Mouse (Mus musculus) heart, embryonic 14.5 days (tissue): Measurements from ENCODE around the gene Asb5. TPM values are rescaled to one million over a fixed set of nuclear protein-coding genes. Genes with fewer than 3 reads are reported as not detected.

ENCODE experiments used
- ATAC-seq: fragments of 200-750 bp; cut with Nextera tagmentation; 2 replicates; pipeline ENCODE4 v1.8.0; 2017; ENCODE audit warnings: low read depth, moderate TSS enrichment; ENCODE audit not compliant: insufficient number of reproducible peaks, insufficient read depth, low FRiP score
- H3K27ac ChIP-seq, 2 experiments: fragments of 200-500 bp in 1 of 2; fragments of 300-500 bp in 1 of 2; sonication (generic) in 1 of 2; replicated peaks in 1 of 2; 2 replicates each; pipeline ENCODE4 v1.5.1; 2012 to 2014; ENCODE audit warnings: low read depth in 2 of 2, low read length in 2 of 2, control low read depth in 1 of 2, mild to moderate bottlenecking in 1 of 2, mixed read lengths in 1 of 2; ENCODE audit not compliant: control insufficient read depth in 1 of 2, insufficient read depth in 1 of 2
- H3K27me3 ChIP-seq: fragments of 300-500 bp; sonication (generic); 2 replicates; pipeline ENCODE4 v1.6.1; 2014; ENCODE audit warnings: mild to moderate bottlenecking, low read length, control low read depth; ENCODE audit not compliant: control insufficient read depth, insufficient read depth
- H3K36me3 ChIP-seq: fragments of 300-500 bp; sonication (generic); 2 replicates; pipeline ENCODE4 v1.6.1; 2014; ENCODE audit warnings: mild to moderate bottlenecking, control low read depth, low read length, mixed read lengths; ENCODE audit not compliant: control insufficient read depth, insufficient read depth
- H3K4me1 ChIP-seq, 2 experiments: fragments of 200-500 bp in 1 of 2; fragments of 300-500 bp in 1 of 2; sonication (generic) in 1 of 2; 2 replicates each; pipeline ENCODE4 v1.6.1; 2012 to 2014; ENCODE audit warnings: low read length in 2 of 2, control low read depth in 1 of 2, mixed read lengths in 1 of 2; ENCODE audit not compliant: control insufficient read depth in 2 of 2, insufficient read depth in 2 of 2
- H3K4me2 ChIP-seq: fragments of 300-500 bp; sonication (generic); 2 replicates; pipeline ENCODE4 v1.6.1; 2014; ENCODE audit warnings: mild to moderate bottlenecking, low read length
- H3K4me3 ChIP-seq, 2 experiments: fragments of 200-500 bp in 1 of 2; fragments of 300-500 bp in 1 of 2; sonication (generic) in 1 of 2; 2 replicates each; pipeline ENCODE4 v1.5.1; 2012 to 2014; ENCODE audit warnings: low read length in 2 of 2, mild to moderate bottlenecking in 2 of 2, control low read depth in 1 of 2, low read depth in 1 of 2, moderate library complexity in 1 of 2; ENCODE audit not compliant: control insufficient read depth in 1 of 2, insufficient read depth in 1 of 2
- H3K9ac ChIP-seq: fragments of 300-500 bp; sonication (generic); 2 replicates; pipeline ENCODE4 v1.6.1; 2014; ENCODE audit warnings: mild to moderate bottlenecking, low read length
- H3K9me3 ChIP-seq: fragments of 300-500 bp; sonication (generic); 2 replicates; pipeline ENCODE4 v1.6.1; 2016; ENCODE audit warnings: low read length, control low read depth; ENCODE audit not compliant: control insufficient read depth
- WGBS: fragments of 180-500 bp; shearing (Covaris S2); extraction: QIAGEN DNeasy Blood & Tissue Kit; methylation state at CpG from one replicate; pipeline ENCODE4 v1.1.7; 2014; 5-methylcytosine and 5-hydroxymethylcytosine counted together
- polyA plus RNA-seq: library from polyadenylated mRNA; unstranded; fragments of >200 nt; fragmentation: Nextera tagmentation; extraction: Ambion mirVana; gene quantifications from 2 replicates; pipeline ENCODE4 v1.2.1, GENCODE M21; 2014

The Asb5 gene
- polyA plus RNA-seq, 1 experiment from 2014 or later, result 5.8 TPM

GRCm38 (mm10) chr8:54567168-54567567, 37.8 kb downstream of the Asb5 start:
- H3K4me2 ChIP-seq, result no peak overlapping the region
- no peak for ATAC-seq
- H3K36me3 ChIP-seq, result no peaks in the 10 kb centered on the region
- H3K27me3 ChIP-seq, result no peaks in the 10 kb centered on the region
- no peak overlapping the region for H3K4me3 ChIP-seq
- no peak overlapping the region for H3K27ac ChIP-seq
- H3K4me1 ChIP-seq, result peaks cover 0 to 11% of the 10 kb centered on the region in 2 experiments; a peak in 3 of 4 replicates
- H3K9me3 ChIP-seq, result no peaks in the 10 kb centered on the region
- WGBS, result 27% methylated on average over 2 of the region's 2 CpGs
- no peak overlapping the region for H3K9ac ChIP-seq

- H3K27ac ChIP-seq, result peak overlapping the region; percentile 86 to 87
- H3K9ac ChIP-seq, result peak overlapping the region; percentile 59
- no peaks in the 10 kb centered on the region for H3K36me3 ChIP-seq
- H3K27me3 ChIP-seq, result no peaks in the 10 kb centered on the region
- H3K4me2 ChIP-seq, result peak overlapping the region; percentile 50
- 62% methylated on average over 15 of the region's 15 CpGs for WGBS
- H3K9me3 ChIP-seq, result no peaks in the 10 kb centered on the region
- no peak overlapping the region for H3K4me3 ChIP-seq
- peaks cover 0 to 8% of the 10 kb centered on the region in 2 experiments; a peak in 3 of 4 replicates for H3K4me1 ChIP-seq
- ATAC-seq, result no peak
Observed at GRCm38 (mm10) chr8:54570618-54571609, 41.5 kb downstream of the Asb5 start.

GRCm38 (mm10) chr8:54581436-54581835, 52.1 kb downstream of the Asb5 start:
- no peak overlapping the region for H3K4me2 ChIP-seq
- H3K4me3 ChIP-seq, result no peak overlapping the region
- no peaks in the 10 kb centered on the region for H3K36me3 ChIP-seq
- no peaks in the 10 kb centered on the region for H3K9me3 ChIP-seq
- H3K4me1 ChIP-seq, result peaks cover 2 to 5% of the 10 kb centered on the region in 2 experiments
- 65% methylated on average over 3 of the region's 3 CpGs for WGBS
- no peak overlapping the region for H3K27ac ChIP-seq
- no peak overlapping the region for H3K9ac ChIP-seq
- no peak for ATAC-seq
- H3K27me3 ChIP-seq, result no peaks in the 10 kb centered on the region

GRCm38 (mm10) chr8:54582886-54583285, 53.5 kb downstream of the Asb5 start:
- Histone ChIP-seq H3K4me1 (peaks cover 2 to 5% of the 10 kb centered on the region in 2 experiments; a peak in 3 of 4 replicates), H3K4me2 (no peak overlapping the region), H3K27ac (no peak overlapping the region), H3K27me3 (no peaks in the 10 kb centered on the region), H3K9me3 (peaks cover 5% of the 10 kb centered on the region), H3K4me3 (no peak overlapping the region), H3K36me3 (no peaks in the 10 kb centered on the region), H3K9ac (no peak overlapping the region)
- no peak for ATAC-seq
- WGBS, result 56% methylated on average over 1 of the region's 1 CpGs

GRCm38 (mm10) chr8:54594634-54595033, 65.3 kb downstream of the Asb5 start:
- Histone ChIP-seq H3K27me3 (no peaks in the 10 kb centered on the region), H3K4me1 (no peaks in the 10 kb centered on the region; a peak in 1 of 4 replicates), H3K36me3 (no peaks in the 10 kb centered on the region), H3K9ac (no peak overlapping the region), H3K27ac (no peak overlapping the region), H3K4me3 (no peak overlapping the region), H3K9me3 (no peaks in the 10 kb centered on the region), H3K4me2 (no peak overlapping the region)
- WGBS, result 89% methylated on average over 5 of the region's 5 CpGs
- ATAC-seq, result no peak

- WGBS, result 65% methylated on average over 2 of the region's 2 CpGs
- no peaks in the 10 kb centered on the region for H3K27me3 ChIP-seq
Observed at GRCm38 (mm10) chr8:54596051-54596450, 66.7 kb downstream of the Asb5 start.

GRCm38 (mm10) chr8:54596940-54597339, 67.6 kb downstream of the Asb5 start:
- Histone ChIP-seq H3K4me2 (no peak overlapping the region), H3K27me3 (no peaks in the 10 kb centered on the region), H3K4me3 (no peak overlapping the region), H3K27ac (no peak overlapping the region), H3K9ac (no peak overlapping the region), H3K4me1 (peaks cover 6 to 8% of the 10 kb centered on the region in 2 experiments), H3K36me3 (no peaks in the 10 kb centered on the region), H3K9me3 (no peaks in the 10 kb centered on the region)
- ATAC-seq, result no peak
- 69% methylated on average over 2 of the region's 2 CpGs for WGBS

More at GRCm38 (mm10) chr8:54596051-54596450, 66.7 kb downstream of the Asb5 start:
- no peak overlapping the region for H3K27ac ChIP-seq
- H3K4me2 ChIP-seq, result no peak overlapping the region
- no peaks in the 10 kb centered on the region for H3K9me3 ChIP-seq
- H3K9ac ChIP-seq, result no peak overlapping the region
- H3K4me1 ChIP-seq, result peaks cover 6 to 8% of the 10 kb centered on the region in 2 experiments
- no peaks in the 10 kb centered on the region for H3K36me3 ChIP-seq
- no peak for ATAC-seq
- no peak overlapping the region for H3K4me3 ChIP-seq
